Mouse (Mus musculus): ENCODE data around the gene Cd81.

GRCm38 (mm10) chr7:143013420-143014178 lies 38.9 kb upstream of the Cd81 start:
- no peak for TF ChIP-seq CTCF (IDR thresholded peaks at IDR 0.05; ENCODE audit: borderline replicate concordance, control insufficient read depth, extremely low read depth, insufficient read depth, low read length, poor library complexity)
- TF ChIP-seq POLR2A (IDR thresholded peaks at IDR 0.05; ENCODE audit: control insufficient read depth, extremely low read depth, insufficient read depth, low read length, poor library complexity), result no peak
